Mouse (Mus musculus) limb, embryonic 13.5 days (tissue): ENCODE results near the gene Nos1. TPM values are rescaled to one million over a fixed set of nuclear protein-coding genes. Genes with fewer than 3 reads are reported as not detected.

Source experiments
- ATAC-seq: fragments of 200-750 bp; cut with Nextera tagmentation; 2 replicates; pipeline ENCODE4 v1.8.0; 2017; ENCODE audit warnings: low read depth, moderate number of reproducible peaks, moderate TSS enrichment; ENCODE audit not compliant: low FRiP score
- H3K27ac ChIP-seq: fragments of 300-500 bp; sonication (generic); 2 replicates; pipeline ENCODE4 v1.5.1; 2015; ENCODE audit warnings: inconsistent platforms, mild to moderate bottlenecking, moderate library complexity
- H3K27me3 ChIP-seq: fragments of 300-500 bp; sonication (generic); 2 replicates; pipeline ENCODE4 v1.6.1; 2015; ENCODE audit warnings: mild to moderate bottlenecking, inconsistent platforms
- H3K36me3 ChIP-seq: fragments of 300-500 bp; sonication (generic); 2 replicates; pipeline ENCODE4 v1.6.1; 2015; ENCODE audit warnings: inconsistent platforms, mild to moderate bottlenecking, moderate library complexity
- H3K4me1 ChIP-seq: fragments of 300-500 bp; sonication (generic); 2 replicates; pipeline ENCODE4 v1.6.1; 2015; ENCODE audit warnings: inconsistent platforms
- H3K4me2 ChIP-seq: fragments of 300-500 bp; sonication (generic); replicated peaks from 2 replicates; pipeline ENCODE4 v1.6.1; 2015; ENCODE audit warnings: inconsistent platforms, mild to moderate bottlenecking, moderate library complexity
- H3K4me3 ChIP-seq: fragments of 300-500 bp; sonication (generic); 2 replicates; pipeline ENCODE4 v1.5.1; 2015; ENCODE audit warnings: moderate library complexity, mild to moderate bottlenecking, inconsistent platforms
- H3K9ac ChIP-seq: fragments of 300-500 bp; sonication (generic); 2 replicates; pipeline ENCODE4 v1.6.1; 2015; ENCODE audit warnings: mild to moderate bottlenecking, inconsistent platforms
- H3K9me3 ChIP-seq: fragments of 300-500 bp; sonication (generic); 2 replicates; pipeline ENCODE4 v1.6.1; 2016; ENCODE audit warnings: inconsistent platforms
- WGBS: fragments of 180-500 bp; shearing (Covaris S2); methylation state at CpG from one replicate; pipeline ENCODE4 v1.1.7; 2015; 5-methylcytosine and 5-hydroxymethylcytosine counted together
- polyA plus RNA-seq: library from polyadenylated mRNA; unstranded; fragments of >200 nt; fragmentation: Nextera tagmentation; extraction: Ambion mirVana; gene quantifications from 2 replicates; pipeline ENCODE4 v1.2.1, GENCODE M21; 2015

The Nos1 gene
- polyA plus RNA-seq, 1 experiment from 2014 or later, result 0.28 TPM

DNA sequence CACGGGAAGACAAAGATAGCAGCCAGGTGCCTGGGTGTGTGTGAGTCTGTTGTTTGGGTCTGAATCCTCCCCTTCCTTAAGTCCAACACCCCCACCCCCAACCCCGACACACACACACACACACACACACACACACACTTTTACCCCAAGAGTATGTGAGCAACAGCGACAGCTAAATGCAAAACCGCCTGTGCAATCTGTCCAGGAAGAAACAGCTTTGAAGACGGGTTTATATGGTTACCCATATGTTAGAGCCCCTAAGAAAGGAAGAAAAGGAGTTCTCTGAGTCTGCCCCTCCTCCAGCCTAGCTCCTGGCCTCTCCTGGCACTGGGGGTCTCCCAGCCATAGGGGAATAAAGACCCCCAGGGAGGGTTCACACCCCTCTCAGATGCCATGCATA, 60.2 kb downstream of the Nos1 start:
- Histone ChIP-seq H3K27ac (no peak overlapping the region), H3K4me3 (no peak overlapping the region), H3K4me2 (no peak overlapping the region), H3K27me3 (peaks cover 87% of the 10 kb centered on the region), H3K36me3 (no peaks in the 10 kb centered on the region), H3K4me1 (peaks cover 8% of the 10 kb centered on the region), H3K9me3 (no peaks in the 10 kb centered on the region), H3K9ac (no peak overlapping the region)
- WGBS, result 19% methylated on average over 5 of the region's 5 CpGs
- ATAC-seq, result no peak

DNA sequence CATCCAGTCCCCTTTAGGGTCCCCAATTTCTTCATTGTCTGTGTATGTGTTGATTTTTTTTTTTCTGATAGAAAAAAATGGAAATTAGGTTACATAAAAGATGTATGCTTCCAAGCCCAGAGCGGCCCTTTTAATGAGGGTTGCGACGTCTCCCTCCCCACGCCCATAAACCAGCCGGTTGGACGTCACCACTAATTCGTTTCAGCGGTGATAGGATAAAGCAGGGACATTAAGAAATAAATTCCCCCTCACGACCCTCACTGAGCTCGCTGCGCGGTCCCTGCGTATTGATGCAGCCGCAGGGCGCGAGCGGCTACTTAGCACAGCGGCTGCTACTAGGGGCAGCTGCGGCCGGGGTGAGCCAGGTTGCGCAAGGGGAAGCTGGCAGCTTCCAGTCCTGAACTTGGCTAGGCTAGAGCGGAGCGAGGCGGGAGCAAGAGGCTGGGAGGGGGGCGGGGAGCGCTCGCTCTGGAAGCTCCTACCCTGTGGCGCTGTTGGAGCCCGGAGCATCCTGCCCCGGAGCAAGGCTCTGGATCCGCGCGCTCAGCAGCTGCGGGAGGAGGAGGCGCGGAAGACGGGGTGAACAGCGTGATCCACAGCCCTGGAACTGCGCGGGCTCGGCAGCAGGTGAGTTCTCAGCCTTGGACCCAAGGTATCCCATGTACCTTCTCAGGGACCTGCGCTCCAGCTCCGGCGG, 61.0 kb downstream of the Nos1 start:
- Histone ChIP-seq H3K36me3 (no peaks in the 10 kb centered on the region), H3K27me3 (peaks cover 93% of the 10 kb centered on the region), H3K9ac (no peak overlapping the region), H3K4me2 (peak overlapping the region; percentile 54), H3K9me3 (no peaks in the 10 kb centered on the region), H3K4me1 (peaks cover 8% of the 10 kb centered on the region), H3K4me3 (peak overlapping the region; percentile 26), H3K27ac (no peak overlapping the region)
- under 1% methylated on average over 43 of the region's 44 CpGs for WGBS
- no peak for ATAC-seq

DNA sequence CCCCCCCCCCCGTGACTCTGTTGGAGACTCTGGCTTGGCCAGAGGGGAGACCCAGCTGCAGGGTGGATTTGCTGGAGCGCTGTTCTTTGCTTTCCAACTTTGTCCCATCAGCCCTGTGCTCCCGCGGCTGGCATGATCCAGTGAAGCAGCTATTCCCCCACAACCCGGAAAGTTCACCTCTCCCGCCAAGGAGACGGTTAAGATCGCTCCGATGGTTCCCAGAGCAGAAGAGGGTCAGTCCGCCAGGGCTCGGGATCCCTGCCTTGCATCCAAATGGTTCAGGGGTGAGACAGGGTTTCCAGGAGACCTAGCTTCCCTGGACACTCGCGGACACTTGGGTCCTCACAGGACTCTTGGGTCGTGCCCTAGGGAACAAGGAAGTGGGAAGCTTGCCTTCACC, 61.9 kb downstream of the Nos1 start:
- WGBS, result 4% methylated on average over 14 of the region's 14 CpGs
- H3K27me3 ChIP-seq, result peaks cover 89% of the 10 kb centered on the region
- no peaks in the 10 kb centered on the region for H3K9me3 ChIP-seq
- H3K27ac ChIP-seq, result no peak overlapping the region
- ATAC-seq, result no peak
- H3K4me3 ChIP-seq, result no peak overlapping the region
- H3K36me3 ChIP-seq, result no peaks in the 10 kb centered on the region
- no peak overlapping the region for H3K4me2 ChIP-seq
- H3K9ac ChIP-seq, result no peak overlapping the region
- peaks cover 8% of the 10 kb centered on the region for H3K4me1 ChIP-seq

DNA sequence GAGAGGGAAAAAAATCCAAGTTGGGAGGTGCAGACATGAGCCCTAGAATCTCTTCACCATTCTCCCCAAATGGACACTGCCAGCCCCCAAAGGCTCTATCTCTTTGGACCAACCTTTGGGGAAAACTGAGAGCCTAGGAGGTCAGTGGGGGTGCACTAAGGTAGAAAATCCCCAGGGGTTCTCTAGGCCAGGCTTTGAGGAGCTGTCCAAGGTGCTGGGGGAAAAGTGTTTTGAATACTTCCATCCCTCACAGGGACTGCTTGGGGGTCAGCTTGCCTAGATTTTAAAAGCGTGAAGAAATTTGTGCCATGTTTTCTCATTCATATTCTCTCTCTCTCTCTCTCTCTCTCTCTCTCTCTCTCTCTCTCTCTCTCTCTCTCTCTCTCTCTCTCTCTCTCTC, 63.8 kb downstream of the Nos1 start:
- ATAC-seq, result no peak
- Histone ChIP-seq H3K9ac (no peak overlapping the region), H3K4me3 (no peak overlapping the region), H3K4me1 (peaks cover 8% of the 10 kb centered on the region), H3K4me2 (no peak overlapping the region), H3K27ac (no peak overlapping the region), H3K27me3 (peaks cover 70% of the 10 kb centered on the region), H3K36me3 (no peaks in the 10 kb centered on the region), H3K9me3 (no peaks in the 10 kb centered on the region)
- 25% methylated on average over 1 of the region's 1 CpGs for WGBS

DNA sequence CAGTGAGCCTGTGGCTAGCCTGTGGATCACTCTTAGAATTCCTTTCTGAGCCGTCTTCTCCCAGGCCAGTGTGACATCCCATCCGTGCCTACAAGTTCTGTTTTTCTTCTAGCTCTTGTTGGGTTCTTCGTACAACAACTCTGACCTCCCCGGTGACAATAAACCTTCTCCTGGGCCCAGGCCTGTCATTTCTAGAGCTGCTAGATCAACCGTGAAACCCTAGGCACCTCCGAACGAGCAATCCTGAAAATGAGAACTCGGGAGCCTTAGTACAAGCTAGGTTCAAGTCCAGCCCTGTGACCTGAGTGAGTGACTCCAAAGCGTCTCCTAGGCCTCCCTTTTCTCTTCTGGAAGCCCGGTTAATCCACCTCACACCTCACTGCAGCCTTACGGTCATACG, 69.6 kb downstream of the Nos1 start:
- no peaks in the 10 kb centered on the region for H3K4me1 ChIP-seq
- no peaks in the 10 kb centered on the region for H3K36me3 ChIP-seq
- no peak overlapping the region for H3K27ac ChIP-seq
- peaks cover 22% of the 10 kb centered on the region for H3K27me3 ChIP-seq
- WGBS, result 74% methylated on average over 12 of the region's 12 CpGs
- H3K4me3 ChIP-seq, result no peak overlapping the region
- no peaks in the 10 kb centered on the region for H3K9me3 ChIP-seq
- no peak for ATAC-seq
- no peak overlapping the region for H3K4me2 ChIP-seq
- H3K9ac ChIP-seq, result no peak overlapping the region

DNA sequence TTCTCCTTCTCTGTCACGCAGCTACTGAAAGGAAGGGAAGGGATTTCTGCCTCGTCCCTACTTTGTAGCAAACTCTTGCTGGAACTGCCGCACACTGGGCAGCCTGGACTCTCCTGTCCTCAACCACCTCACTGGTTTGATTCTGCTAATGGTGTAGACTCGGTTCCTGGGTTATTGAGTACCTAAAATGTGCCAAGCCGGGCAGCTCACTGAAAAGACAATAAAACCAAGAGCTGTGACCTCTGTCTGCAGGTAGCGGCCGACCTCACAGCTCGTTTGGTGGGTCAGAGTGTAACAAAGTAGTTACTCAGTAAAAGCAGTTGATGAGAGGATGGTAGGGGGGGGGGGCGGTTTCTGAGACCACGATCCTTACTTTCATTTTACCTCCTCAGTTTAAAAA, 72.9 kb downstream of the Nos1 start:
- Histone ChIP-seq H3K36me3 (no peaks in the 10 kb centered on the region), H3K9me3 (no peaks in the 10 kb centered on the region), H3K9ac (no peak overlapping the region), H3K4me3 (no peak overlapping the region), H3K4me2 (no peak overlapping the region), H3K4me1 (no peaks in the 10 kb centered on the region), H3K27me3 (0 out of 2 replicates have a peak, but pooled peaks cover 11% of the 10 kb centered on the region), H3K27ac (no peak overlapping the region)
- no peak for ATAC-seq
- 49% methylated on average over 10 of the region's 10 CpGs for WGBS

DNA sequence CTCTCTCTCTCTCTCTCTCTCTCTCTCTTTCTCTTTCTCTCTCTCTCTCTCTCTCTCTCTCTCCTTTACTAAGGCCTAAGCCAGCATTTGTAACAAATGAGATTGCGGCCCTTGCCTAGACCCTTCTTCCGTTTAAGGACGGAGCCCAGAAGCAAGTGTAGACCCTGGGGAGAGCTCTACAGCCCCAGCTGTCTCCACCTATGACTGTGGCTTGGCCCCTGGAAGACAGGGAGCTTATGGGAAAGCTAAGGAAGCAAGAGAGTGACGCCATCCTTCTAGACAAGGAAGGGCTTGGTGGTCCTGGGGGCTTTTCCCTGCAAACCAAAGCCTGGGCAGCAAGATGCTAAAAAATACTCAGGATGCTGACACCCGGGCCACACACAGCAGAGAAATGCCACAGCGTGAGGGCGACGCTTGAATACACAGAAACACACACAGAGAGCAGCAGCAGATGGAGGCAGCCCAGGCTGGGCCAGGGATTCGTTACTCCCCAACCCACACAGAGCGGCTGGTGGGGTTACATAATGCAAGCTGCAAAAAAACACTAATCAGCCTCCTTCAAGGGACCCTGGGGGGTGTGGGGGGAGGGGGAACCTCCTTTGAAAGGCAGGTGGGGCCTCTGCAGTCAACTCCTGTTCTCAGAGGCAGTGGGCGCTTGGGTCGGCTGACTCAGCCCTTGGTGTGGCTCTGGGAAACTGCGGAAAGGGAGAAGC, 83.9 kb downstream of the Nos1 start:
- H3K9me3 ChIP-seq, result no peaks in the 10 kb centered on the region
- no peaks in the 10 kb centered on the region for H3K36me3 ChIP-seq
- no peak overlapping the region for H3K27ac ChIP-seq
- WGBS, result 13% methylated on average over 13 of the region's 13 CpGs
- H3K4me2 ChIP-seq, result no peak overlapping the region
- no peak overlapping the region for H3K9ac ChIP-seq
- H3K4me3 ChIP-seq, result no peak overlapping the region
- peaks cover 30% of the 10 kb centered on the region for H3K27me3 ChIP-seq
- no peak for ATAC-seq
- H3K4me1 ChIP-seq, result 0 out of 2 replicates have a peak, but pooled peaks cover 5% of the 10 kb centered on the region

DNA sequence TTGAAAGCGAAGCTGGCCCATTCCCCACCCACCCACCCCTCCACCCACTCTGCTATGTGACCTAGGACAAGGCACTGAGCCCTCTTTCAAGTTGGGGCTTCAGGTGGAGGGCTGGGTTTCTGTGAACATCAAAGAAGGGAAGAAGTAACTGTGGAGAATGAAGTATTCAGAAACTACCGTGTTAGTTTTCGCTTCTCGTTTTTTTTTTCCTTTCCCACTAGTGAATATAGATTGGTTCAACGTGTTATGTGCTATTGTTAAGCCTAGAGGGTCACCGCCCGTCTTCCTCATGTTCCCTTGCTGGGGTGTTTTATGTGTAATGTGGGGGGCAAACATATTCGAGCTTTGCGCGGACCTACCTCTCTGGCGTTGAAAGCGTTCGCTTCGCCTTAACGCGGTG, 85.0 kb downstream of the Nos1 start:
- H3K36me3 ChIP-seq, result no peaks in the 10 kb centered on the region
- H3K4me2 ChIP-seq, result no peak overlapping the region
- peaks cover 30% of the 10 kb centered on the region for H3K27me3 ChIP-seq
- no peak for ATAC-seq
- H3K4me3 ChIP-seq, result no peak overlapping the region
- H3K27ac ChIP-seq, result no peak overlapping the region
- 68% methylated on average over 16 of the region's 16 CpGs for WGBS
- H3K9ac ChIP-seq, result no peak overlapping the region
- H3K9me3 ChIP-seq, result no peaks in the 10 kb centered on the region
- H3K4me1 ChIP-seq, result 0 out of 2 replicates have a peak, but pooled peaks cover 5% of the 10 kb centered on the region

DNA sequence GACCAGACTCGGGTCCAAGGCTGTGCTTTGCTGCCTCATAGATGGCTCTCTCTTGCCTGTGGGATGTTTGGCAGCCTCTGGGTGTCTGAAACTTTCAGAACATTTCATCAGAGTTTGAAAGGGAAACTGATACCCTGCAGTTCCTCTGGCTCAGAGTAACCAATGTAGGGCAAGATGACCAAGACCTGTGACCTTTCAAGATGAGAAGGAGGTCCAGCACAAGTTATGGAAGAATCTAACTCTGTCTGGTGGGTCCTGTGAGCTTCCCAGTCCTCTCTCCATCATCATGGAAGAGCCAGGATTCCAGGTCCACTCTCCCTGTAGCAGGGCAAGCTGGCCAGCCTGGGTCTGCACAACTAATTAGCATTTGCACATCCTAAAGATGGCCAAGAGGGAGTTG, 90.8 kb downstream of the Nos1 start:
- Histone ChIP-seq H3K36me3 (no peaks in the 10 kb centered on the region), H3K4me3 (no peak overlapping the region), H3K9me3 (no peaks in the 10 kb centered on the region), H3K9ac (no peak overlapping the region), H3K4me2 (no peak overlapping the region), H3K4me1 (no peaks in the 10 kb centered on the region), H3K27me3 (peaks cover 6% of the 10 kb centered on the region; the same call in 1 of the 2 replicates), H3K27ac (no peak overlapping the region)
- 76% methylated on average over 1 of the region's 1 CpGs for WGBS
- no peak for ATAC-seq

DNA sequence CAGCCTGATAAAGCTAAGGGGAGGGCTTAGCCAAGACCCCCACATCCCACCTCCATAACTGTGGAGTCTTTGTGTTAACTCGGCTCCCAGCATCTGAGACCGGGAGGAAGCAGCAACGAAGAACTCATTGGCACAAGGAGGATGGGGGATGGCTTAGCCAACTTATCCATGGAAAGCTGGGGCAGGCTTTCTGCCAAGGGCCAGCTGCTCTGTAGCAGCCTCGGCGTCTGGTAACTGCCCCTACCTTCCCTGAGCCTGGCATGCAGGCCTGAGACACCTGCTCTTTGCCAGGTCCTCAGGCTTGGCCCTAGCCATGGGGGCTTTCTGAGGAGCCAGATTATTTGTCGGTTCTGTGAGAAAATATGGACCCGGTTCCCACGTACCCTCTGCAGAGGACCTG, 93.0 kb downstream of the Nos1 start:
- H3K9me3 ChIP-seq, result 0 out of 2 replicates have a peak, but pooled peaks cover 3% of the 10 kb centered on the region
- 82% methylated on average over 8 of the region's 8 CpGs for WGBS
- no peak overlapping the region for H3K4me3 ChIP-seq
- no peak overlapping the region for H3K9ac ChIP-seq
- H3K27me3 ChIP-seq, result no peaks in the 10 kb centered on the region
- no peak overlapping the region for H3K27ac ChIP-seq
- H3K36me3 ChIP-seq, result no peaks in the 10 kb centered on the region
- H3K4me2 ChIP-seq, result no peak overlapping the region
- no peaks in the 10 kb centered on the region for H3K4me1 ChIP-seq
- no peak for ATAC-seq

DNA sequence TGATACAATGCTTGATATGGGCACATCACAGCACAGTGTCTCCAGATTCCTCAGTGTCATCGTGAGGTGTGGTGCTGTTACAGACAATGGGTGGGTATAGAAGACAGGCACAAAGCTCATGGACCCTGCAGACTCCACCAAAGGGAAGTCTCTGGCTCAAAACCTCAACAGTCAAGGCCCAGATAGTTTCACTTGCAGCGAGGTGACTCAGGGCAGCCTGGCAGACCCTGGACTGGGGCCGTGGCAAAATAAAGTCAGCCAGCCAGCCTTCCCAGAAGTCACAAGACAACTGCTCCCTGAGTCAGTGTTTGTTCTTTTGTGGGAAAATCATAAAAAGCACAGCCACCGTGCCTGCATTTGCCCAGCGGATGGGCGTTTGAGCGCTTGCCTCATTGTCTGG, 93.4 kb downstream of the Nos1 start:
- no peaks in the 10 kb centered on the region for H3K36me3 ChIP-seq
- ATAC-seq, result no peak
- no peak overlapping the region for H3K4me2 ChIP-seq
- no peaks in the 10 kb centered on the region for H3K27me3 ChIP-seq
- no peak overlapping the region for H3K9ac ChIP-seq
- H3K4me3 ChIP-seq, result no peak overlapping the region
- H3K4me1 ChIP-seq, result no peaks in the 10 kb centered on the region
- H3K27ac ChIP-seq, result no peak overlapping the region
- 86% methylated on average over 7 of the region's 7 CpGs for WGBS
- H3K9me3 ChIP-seq, result 0 out of 2 replicates have a peak, but pooled peaks cover 3% of the 10 kb centered on the region

DNA sequence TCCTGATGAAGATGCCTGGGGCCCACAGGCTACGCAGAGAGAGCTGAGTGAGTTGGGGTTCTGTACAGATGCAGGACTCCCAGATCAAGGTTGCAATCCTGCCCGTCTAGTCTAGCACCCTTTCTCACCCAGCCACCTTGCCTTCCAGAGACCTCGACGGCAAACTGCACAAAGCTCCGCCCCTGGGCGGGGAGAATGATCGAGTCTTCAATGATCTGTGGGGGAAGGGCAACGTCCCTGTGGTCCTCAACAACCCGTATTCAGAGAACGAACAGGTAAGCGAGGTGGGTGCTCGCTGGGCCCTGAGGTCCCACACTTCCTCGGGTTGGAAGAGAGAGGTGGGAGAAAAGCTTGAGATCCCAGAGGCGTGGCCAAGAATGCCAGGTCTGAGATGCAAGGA, 98.3 kb downstream of the Nos1 start:
- Histone ChIP-seq H3K36me3 (no peaks in the 10 kb centered on the region), H3K4me3 (no peak overlapping the region), H3K9ac (no peak overlapping the region), H3K4me1 (no peaks in the 10 kb centered on the region), H3K27ac (no peak overlapping the region), H3K9me3 (0 out of 2 replicates have a peak, but pooled peaks cover 3% of the 10 kb centered on the region), H3K27me3 (no peaks in the 10 kb centered on the region), H3K4me2 (no peak overlapping the region)
- WGBS, result 36% methylated on average over 14 of the region's 14 CpGs
- no peak for ATAC-seq
